Mouse (Mus musculus) c-Kit-positive CD71-negative TER-119-negative erythroid progenitor cells, embryonic 14.5 days (primary cell): ENCODE data around the gene Zfy1.
"Not testable (repeated sequence)": the region's sequence is repeated elsewhere in the genome, so short reads cannot be mapped to it uniquely, and the experiment has no call there.

Experiments used
- DNase-seq: peaks from one replicate; pipeline ENCODE4 v3.0.0-alpha.2; 2013; ENCODE audit warnings: low read depth

The Zfy1 gene

GRCm38 (mm10) chrY:797309-797708, at the start of gene Zfy1:
Gene Zfy1 (minus strand): TSS chrY:797409.
- not testable (repeated sequence) for DNase-seq

- DNase-seq = no peak
Observed at GRCm38 (mm10) chrY:818396-818795, 21.2 kb upstream of the Zfy1 start, which contains the start of gene Uba1y. Gene Uba1y (plus strand): TSS chrY:818649.

- peak; percentile 10 for DNase-seq
Observed at GRCm38 (mm10) chrY:808991-809661, 11.9 kb upstream of the Zfy1 start.
